Mouse (Mus musculus) liver, adult 2 months (tissue): ENCODE data around the gene Exog.

Source experiments
- CTCF ChIP-seq: fragments of 200-500 bp; IDR thresholded peaks from 2 replicates; pipeline ENCODE4 v1.5.1; 2011; ENCODE audit warnings: low read depth, low read length, control low read depth
- POLR2A ChIP-seq: fragments of 200-500 bp; IDR thresholded peaks from 2 replicates; pipeline ENCODE4 v1.6.1; 2011; ENCODE audit warnings: low read length, control low read depth; ENCODE audit not compliant: insufficient read depth; ENCODE audit errors: extremely low read depth

DNA sequence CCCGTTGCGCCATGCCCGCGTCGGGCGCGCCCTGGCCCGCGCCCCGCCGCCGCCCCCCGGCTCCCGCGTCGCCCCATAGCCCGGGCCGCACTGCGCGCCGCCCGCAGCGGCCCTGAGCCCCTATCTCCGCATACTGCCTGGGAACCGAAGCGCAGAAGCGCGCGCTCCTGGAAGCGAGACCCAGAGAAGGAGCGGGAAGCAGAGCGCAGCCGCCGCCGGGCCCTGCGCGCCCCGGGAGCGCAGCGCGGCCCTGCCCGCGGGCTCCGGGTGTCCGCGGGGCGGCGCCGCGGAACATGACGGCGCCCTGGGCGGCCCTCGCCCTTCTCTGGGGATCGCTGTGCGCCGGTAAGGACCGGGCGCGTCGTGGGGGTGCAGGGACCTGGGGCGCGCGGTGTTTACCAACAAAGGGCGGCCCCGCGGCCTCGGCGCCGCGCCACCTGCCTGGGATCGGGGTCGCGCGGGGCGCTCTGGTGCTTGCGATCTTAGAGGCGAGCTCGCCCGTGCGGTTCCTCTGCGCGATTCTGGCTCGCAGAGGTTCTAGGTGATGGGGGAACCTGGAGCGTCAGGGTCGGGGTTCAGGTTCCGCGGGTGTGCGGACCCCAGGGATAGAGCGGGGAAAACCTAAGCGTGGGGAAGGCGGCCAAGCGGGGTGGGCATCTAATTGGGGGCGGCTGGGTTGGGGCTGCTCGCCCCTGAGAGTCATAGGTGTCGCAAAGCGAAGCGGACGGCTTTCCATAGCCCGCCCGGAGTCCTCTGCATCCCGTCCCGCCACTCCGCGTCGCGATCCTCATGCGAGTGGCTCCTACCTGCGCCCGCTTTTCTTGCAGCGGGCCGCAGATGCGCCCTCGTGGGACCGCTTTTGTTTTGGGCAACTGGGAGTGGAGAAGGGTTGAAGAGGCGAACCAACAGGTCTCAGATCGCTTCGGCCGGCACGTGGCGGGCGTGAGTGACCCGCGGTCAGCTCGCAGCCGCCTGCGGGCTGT, 42.2 kb upstream of the Exog start:
- TF ChIP-seq POLR2A (no peak), CTCF (0 out of 2 replicates have a peak, but pooled peaks have one; percentile 6)
